Mouse (Mus musculus) erythroblast, adult 5-6 weeks (primary cell): ENCODE measurements around the gene Kmt2a. TPM values are rescaled to one million over a fixed set of nuclear protein-coding genes. Genes with fewer than 3 reads are reported as not detected.
A peak's percentile ranks its signal among the peaks of the same experiment; 100 is the strongest.
"Not testable (repeated sequence)": the region's sequence is repeated elsewhere in the genome, so short reads cannot be mapped to it uniquely, and the experiment has no call there.

Experiments used
- ATAC-seq: replicated peaks from 2 replicates; pipeline ENCODE4 v1.8.0; 2016; ENCODE audit warnings: moderate number of reproducible peaks, mild to moderate bottlenecking, moderate TSS enrichment, inconsistent platforms; ENCODE audit not compliant: poor library complexity, low FRiP score, severe bottlenecking
- total RNA-seq, 2 experiments: library from RNA; stranded (forward) in 1 of 2; stranded (reverse) in 1 of 2; fragments of 150-400 nt in 1 of 2; fragments of 200-764, 138-1000 nt in 1 of 2; gene quantifications; 2 replicates each; pipeline versions ENCODE4 v1.2.3 to v1.2.4; 2015 to 2017; ENCODE audit warnings: low replicate concordance in 2 of 2

Gene Kmt2a
- total RNA-seq, 2 experiments from 2014 or later: 7.8 to 15.8 TPM

DNA sequence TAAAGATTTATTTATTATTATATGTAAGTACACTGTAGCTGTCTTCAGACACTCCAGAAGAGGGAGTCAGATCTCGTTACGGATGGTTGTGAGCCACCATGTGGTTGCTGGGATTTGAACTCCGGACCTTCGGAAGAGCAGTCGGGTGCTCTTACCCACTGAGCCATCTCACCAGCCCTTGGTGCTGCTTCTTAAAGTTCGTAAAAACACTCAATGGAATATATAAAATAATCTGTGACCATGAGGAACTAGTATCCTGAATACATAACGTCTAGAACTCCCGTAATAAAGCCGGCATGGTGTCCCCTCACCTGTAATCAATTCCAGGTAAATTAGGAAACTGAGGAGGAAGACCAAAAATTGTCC is 113.1 kb downstream of the Kmt2a start:
- not testable (repeated sequence) for ATAC-seq

DNA sequence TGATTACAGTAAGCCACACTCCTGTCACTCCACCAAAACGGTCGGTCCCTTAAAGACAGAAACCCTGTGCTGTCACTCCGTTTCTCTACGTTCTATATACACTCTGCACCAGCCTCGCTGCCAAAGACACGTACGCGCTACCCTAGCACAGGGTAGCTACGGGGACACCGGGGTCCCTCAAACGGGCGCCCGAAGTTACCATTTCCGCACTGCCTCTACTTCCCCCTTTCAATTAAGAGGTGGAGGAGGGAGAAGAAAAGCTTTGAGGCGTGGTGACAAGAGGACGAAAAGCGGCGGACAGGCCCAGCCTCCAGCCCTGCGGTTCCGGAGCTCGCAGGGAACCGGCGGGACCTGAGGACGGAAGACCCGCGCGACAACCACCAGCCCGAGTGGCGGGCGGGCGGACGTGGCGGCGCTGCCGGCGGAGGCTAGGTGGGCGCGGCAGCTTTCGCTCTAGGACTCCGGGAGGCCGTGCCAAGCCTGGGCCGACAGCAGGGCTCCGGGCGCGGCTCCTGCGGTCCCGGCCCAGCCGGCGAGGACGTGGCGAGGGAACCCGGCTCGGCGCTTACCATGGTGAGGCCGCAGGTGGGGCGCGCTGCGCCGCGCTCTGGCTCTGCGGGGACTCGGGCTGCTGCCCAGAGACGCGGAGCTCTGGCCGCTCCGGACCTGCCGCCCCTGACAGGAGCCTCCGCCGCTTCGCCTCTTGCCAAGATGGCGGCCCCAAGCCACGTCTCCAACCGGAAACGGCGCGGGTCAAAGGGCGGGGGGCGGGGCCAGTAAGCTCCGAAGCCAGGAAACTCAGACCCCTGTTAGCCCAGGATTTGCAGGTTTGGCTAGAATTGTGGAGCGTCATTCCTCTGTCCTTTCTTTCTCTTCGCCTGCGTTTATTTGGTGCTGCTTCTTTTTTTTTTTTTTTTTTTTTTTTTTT is 113.7 kb downstream of the Kmt2a start, which contains the start of the genes Arcn1 and Ift46:
Gene Arcn1, minus strand, starts transcription at position 745 of the 928 bp plus-strand sequence.
Gene Ift46, plus strand, starts transcription at position 808 of the 928 bp plus-strand sequence.
- peak; percentile 95 for ATAC-seq

DNA sequence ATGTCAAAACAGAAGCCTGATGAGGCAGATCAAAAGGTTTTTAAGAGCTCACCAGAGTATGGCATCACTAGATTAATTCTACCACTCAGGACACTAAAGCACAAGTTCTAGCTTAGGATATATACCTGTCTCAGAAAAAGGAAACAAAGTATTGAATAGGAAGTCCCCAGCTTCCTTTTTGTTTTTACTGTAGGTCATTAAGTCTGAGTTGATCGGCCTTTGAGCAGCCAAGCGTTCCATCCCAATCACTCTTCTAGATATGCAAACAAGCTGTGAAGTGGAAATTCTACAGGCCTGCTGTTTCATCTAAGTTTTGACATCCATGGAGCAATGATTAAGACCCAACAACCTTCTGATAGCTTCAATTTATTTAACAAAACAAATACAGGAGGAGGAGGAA is 120.2 kb downstream of the Kmt2a start:
- no peak for ATAC-seq

Other genes with a start within 250 kb of the Kmt2a start
- not detected in 2 replicates for gene Treh, start 208.1 kb downstream of the Kmt2a start, total RNA-seq (2015; ENCODE audit: low replicate concordance)
- not detected in 2 replicates for gene Treh, start 208.1 kb downstream of the Kmt2a start, total RNA-seq (2017; ENCODE audit: low replicate concordance)
- 0.42 and 6.1 TPM in 2 replicates for gene Phldb1, start 146.1 kb downstream of the Kmt2a start, total RNA-seq (2015; ENCODE audit: low replicate concordance)
- gene Phldb1, start 146.1 kb downstream of the Kmt2a start, total RNA-seq (2017; ENCODE audit: low replicate concordance): 2.9 TPM in 2 replicates
- 52.6 and 60.4 TPM in 2 replicates for gene Arcn1, start 113.5 kb downstream of the Kmt2a start, total RNA-seq (2015; ENCODE audit: low replicate concordance)
- gene Arcn1, start 113.5 kb downstream of the Kmt2a start, total RNA-seq (2017; ENCODE audit: low replicate concordance): 66.1 and 94.8 TPM in 2 replicates
- 62.1 and 85.9 TPM in 2 replicates for gene Ift46, start 113.4 kb downstream of the Kmt2a start, total RNA-seq (2015; ENCODE audit: low replicate concordance)
- 40.4 and 54.4 TPM in 2 replicates for gene Ift46, start 113.4 kb downstream of the Kmt2a start, total RNA-seq (2017; ENCODE audit: low replicate concordance)
- not detected in 2 replicates for gene Tmem25, start 82.0 kb downstream of the Kmt2a start, total RNA-seq (2015; ENCODE audit: low replicate concordance)
- not detected in 2 replicates for gene Tmem25, start 82.0 kb downstream of the Kmt2a start, total RNA-seq (2017; ENCODE audit: low replicate concordance)
- not detected in 2 replicates for gene Ttc36, start 78.2 kb downstream of the Kmt2a start, total RNA-seq (2015; ENCODE audit: low replicate concordance)
- 1.4 TPM in 1 of 2 replicates, not detected in the other for gene Ttc36, start 78.2 kb downstream of the Kmt2a start, total RNA-seq (2017; ENCODE audit: low replicate concordance)
- 219 and 228 TPM in 2 replicates for gene Atp5l, start 39.4 kb upstream of the Kmt2a start, total RNA-seq (2015; ENCODE audit: low replicate concordance)
- 38.1 and 117 TPM in 2 replicates for gene Atp5l, start 39.4 kb upstream of the Kmt2a start, total RNA-seq (2017; ENCODE audit: low replicate concordance)
- 19.0 and 38.2 TPM in 2 replicates for gene Ube4a, start 84.3 kb upstream of the Kmt2a start, total RNA-seq (2015; ENCODE audit: low replicate concordance)
- gene Ube4a, start 84.3 kb upstream of the Kmt2a start, total RNA-seq (2017; ENCODE audit: low replicate concordance): 29.6 and 53.4 TPM in 2 replicates
- 6.9 TPM in 1 of 2 replicates, not detected in the other for gene Cd3g, start 99.1 kb upstream of the Kmt2a start, total RNA-seq (2015; ENCODE audit: low replicate concordance)
- 0.98 and 6.6 TPM in 2 replicates for gene Cd3g, start 99.1 kb upstream of the Kmt2a start, total RNA-seq (2017; ENCODE audit: low replicate concordance)
- not detected in 2 replicates for gene Cd3d, start 100.5 kb upstream of the Kmt2a start, total RNA-seq (2015; ENCODE audit: low replicate concordance)
- gene Cd3d, start 100.5 kb upstream of the Kmt2a start, total RNA-seq (2017; ENCODE audit: low replicate concordance): not detected in 2 replicates
- gene Cd3e, start 128.3 kb upstream of the Kmt2a start, total RNA-seq (2015; ENCODE audit: low replicate concordance): not detected in 2 replicates
- gene Cd3e, start 128.3 kb upstream of the Kmt2a start, total RNA-seq (2017; ENCODE audit: low replicate concordance): 0.43 TPM in 1 of 2 replicates, not detected in the other
- not detected in 2 replicates for gene Mpzl2, start 158.5 kb upstream of the Kmt2a start, total RNA-seq (2015; ENCODE audit: low replicate concordance)
- not detected in 2 replicates for gene Mpzl2, start 158.5 kb upstream of the Kmt2a start, total RNA-seq (2017; ENCODE audit: low replicate concordance)
- gene Mpzl3, start 173.9 kb upstream of the Kmt2a start, total RNA-seq (2015; ENCODE audit: low replicate concordance): 1.0 and 1.9 TPM in 2 replicates
- 0.56 TPM in 1 of 2 replicates, not detected in the other for gene Mpzl3, start 173.9 kb upstream of the Kmt2a start, total RNA-seq (2017; ENCODE audit: low replicate concordance)
- gene Jaml, start 197.9 kb upstream of the Kmt2a start, total RNA-seq (2015; ENCODE audit: low replicate concordance): 2.7 and 3.1 TPM in 2 replicates
- gene Jaml, start 197.9 kb upstream of the Kmt2a start, total RNA-seq (2017; ENCODE audit: low replicate concordance): 1.2 and 3.6 TPM in 2 replicates
- 0.77 TPM in 1 of 2 replicates, not detected in the other for gene Scn2b, start 236.5 kb upstream of the Kmt2a start, total RNA-seq (2015; ENCODE audit: low replicate concordance)
- not detected in 2 replicates for gene Scn2b, start 236.5 kb upstream of the Kmt2a start, total RNA-seq (2017; ENCODE audit: low replicate concordance)